Mouse (Mus musculus): ENCODE measurements around the gene Ccdc92b. TPM values are rescaled to one million over a fixed set of nuclear protein-coding genes. Genes with fewer than 3 reads are reported as not detected.

Ccdc92b gene
- polyA plus RNA-seq, 1 experiment = 0.58 TPM

- peak; percentile 90 for DNase-seq (ENCODE audit: low read depth, low spot score)
- under 1% methylated on average over 58 of the region's 58 CpGs for WGBS
Measured at GRCm38 (mm10) chr11:74649095-74649646, 29.8 kb downstream of the Ccdc92b start, which contains the start of gene Cluh. Gene Cluh (plus strand): TSS chr11:74649495.

DNA sequence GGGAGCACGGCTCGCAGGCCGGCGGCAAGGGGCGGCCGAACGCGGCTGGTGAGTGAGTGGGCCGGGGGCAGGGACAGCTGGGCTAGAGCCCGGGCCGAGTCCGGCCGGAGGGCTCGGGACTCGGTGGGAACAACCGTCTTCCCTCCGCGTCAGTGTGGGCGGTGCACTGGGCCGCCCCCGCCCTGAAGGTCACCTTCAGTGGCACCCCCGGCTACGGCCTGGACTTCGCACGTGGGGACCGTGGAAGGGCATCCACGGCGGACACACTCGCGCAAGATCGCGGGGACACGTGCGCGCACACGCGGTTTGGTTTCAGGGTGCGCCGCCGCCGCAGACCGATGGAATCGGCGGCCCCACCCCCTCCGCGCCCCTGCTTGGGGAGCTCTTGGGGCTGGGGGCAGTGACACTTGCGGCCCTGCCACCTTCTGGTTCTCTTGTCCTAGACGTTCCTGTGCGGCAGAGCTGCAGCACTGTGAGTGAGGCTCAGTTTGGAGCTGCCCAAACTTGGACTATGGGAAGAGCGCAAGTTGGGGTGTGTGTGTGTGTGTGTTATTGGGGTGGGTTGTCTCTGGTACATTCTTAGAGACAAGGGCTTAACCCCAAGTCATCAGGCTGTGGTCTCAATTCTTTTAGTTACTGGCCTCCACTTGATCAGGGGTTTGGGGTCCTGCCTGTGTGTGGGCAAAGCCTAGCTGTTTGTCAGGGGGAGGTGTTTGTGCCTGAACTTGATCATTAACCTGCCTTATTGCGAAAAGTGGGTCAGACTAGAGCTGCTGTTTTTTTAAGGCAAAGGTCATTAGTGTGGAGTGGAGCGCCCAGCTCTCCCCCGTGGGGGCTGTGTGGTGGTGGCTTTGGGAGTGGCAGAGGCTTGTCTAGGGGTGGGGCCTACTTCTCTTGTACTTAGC is 30.5 kb downstream of the Ccdc92b start:
- DNase-seq (ENCODE audit: low read depth, low spot score) = peak; percentile 37
- 1% methylated on average over 53 of the region's 53 CpGs for WGBS

- 26% methylated on average over 4 of the region's 4 CpGs for WGBS
- DNase-seq (ENCODE audit: low read depth, low spot score) = no peak
Measured at GRCm38 (mm10) chr11:74650576-74651100, 31.2 kb downstream of the Ccdc92b start.

DNA sequence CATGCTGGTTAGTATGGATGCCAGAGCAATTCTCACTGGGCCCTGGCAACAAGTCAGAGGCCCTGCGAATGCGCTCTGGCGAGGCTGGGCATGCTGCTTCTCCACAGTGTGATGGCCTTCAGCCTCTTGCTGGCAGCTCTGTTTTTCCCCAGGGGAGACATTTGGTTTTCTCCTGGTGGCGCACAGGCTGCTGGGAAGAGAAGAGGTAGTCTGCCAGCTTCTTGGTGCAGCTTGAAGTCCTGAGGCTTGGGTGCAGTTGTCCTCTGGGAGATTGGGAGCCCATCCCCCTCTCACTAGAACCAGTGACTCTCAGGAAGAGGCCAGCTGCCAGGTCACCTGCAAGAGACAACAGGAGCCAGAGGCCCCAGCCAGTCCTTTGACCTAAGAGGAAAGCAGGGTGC is 33.4 kb downstream of the Ccdc92b start:
- no peak for DNase-seq (ENCODE audit: low read depth, low spot score)
- WGBS = 59% methylated on average over 4 of the region's 4 CpGs

DNA sequence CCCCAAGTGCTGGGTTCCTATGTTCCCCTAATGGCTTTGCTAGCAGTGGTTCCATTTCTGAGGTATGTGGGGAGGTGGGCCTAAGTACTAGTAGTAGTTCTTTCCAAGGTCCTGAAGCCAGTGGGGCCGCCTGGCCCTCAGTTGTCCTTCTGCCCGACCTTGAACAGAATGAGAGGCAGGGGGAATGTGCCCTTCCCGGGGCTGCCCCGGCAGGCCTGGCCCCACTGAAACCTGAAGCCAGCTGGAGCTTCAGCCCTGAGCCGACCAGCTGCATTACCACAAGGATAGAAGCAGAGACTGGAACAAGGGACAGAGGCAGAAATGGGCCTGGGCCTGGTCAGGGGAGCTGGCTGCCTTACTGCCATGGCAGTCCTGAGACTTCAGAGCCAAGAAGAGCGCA is 34.0 kb downstream of the Ccdc92b start:
- DNase-seq (ENCODE audit: low read depth, low spot score) = no peak
- WGBS = 50% methylated on average over 6 of the region's 6 CpGs

- no peak for DNase-seq (ENCODE audit: low read depth, low spot score)
- WGBS = 65% methylated on average over 3 of the region's 3 CpGs
Measured at GRCm38 (mm10) chr11:74655941-74656340, 36.5 kb downstream of the Ccdc92b start.

- 84% methylated on average over 13 of the region's 13 CpGs for WGBS
Measured at GRCm38 (mm10) chr11:74660336-74660735, 40.9 kb downstream of the Ccdc92b start.

GRCm38 (mm10) chr11:74661641-74662040 is 42.2 kb downstream of the Ccdc92b start:
- WGBS = 89% methylated on average over 19 of the region's 19 CpGs
- no peak for DNase-seq (ENCODE audit: low read depth, low spot score)

More at GRCm38 (mm10) chr11:74660336-74660735, 40.9 kb downstream of the Ccdc92b start:
- DNase-seq (ENCODE audit: low read depth, low spot score) = no peak

- 73% methylated on average over 6 of the region's 6 CpGs for WGBS
- no peak for DNase-seq (ENCODE audit: low read depth, low spot score)
Measured at GRCm38 (mm10) chr11:74662221-74662620, 42.8 kb downstream of the Ccdc92b start.

GRCm38 (mm10) chr11:74664279-74664678 is 44.9 kb downstream of the Ccdc92b start:
- 78% methylated on average over 3 of the region's 3 CpGs for WGBS

DNA sequence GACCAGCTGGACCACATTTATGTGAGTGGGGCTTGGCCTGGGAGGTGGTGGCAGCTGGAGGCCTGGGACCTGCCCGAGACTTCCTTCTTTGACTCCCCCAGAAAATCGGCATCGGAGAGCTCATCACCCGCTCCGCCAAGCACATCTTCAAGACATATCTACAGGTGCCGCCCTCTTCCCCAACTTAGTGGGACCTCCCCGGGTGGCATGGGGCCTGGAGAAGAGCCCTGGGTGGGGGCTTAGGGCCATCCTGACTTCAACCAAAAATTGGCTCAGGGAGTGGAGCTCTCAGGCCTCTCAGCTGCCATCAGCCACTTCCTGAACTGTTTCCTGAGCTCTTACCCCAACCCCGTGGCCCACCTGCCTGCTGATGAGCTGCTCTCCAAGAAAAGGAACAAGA is 45.5 kb downstream of the Ccdc92b start:
- WGBS = 83% methylated on average over 8 of the region's 8 CpGs
- DNase-seq (ENCODE audit: low read depth, low spot score) = no peak

More at GRCm38 (mm10) chr11:74664279-74664678, 44.9 kb downstream of the Ccdc92b start:
- no peak for DNase-seq (ENCODE audit: low read depth, low spot score)

GRCm38 (mm10) chr11:74665631-74666283 is 46.4 kb downstream of the Ccdc92b start:
- DNase-seq (ENCODE audit: low read depth, low spot score) = no peak
- WGBS = 87% methylated on average over 17 of the region's 17 CpGs

- no peak for DNase-seq (ENCODE audit: low read depth, low spot score)
- WGBS = 90% methylated on average over 5 of the region's 5 CpGs
Measured at GRCm38 (mm10) chr11:74666284-74666652, 46.9 kb downstream of the Ccdc92b start.

DNA sequence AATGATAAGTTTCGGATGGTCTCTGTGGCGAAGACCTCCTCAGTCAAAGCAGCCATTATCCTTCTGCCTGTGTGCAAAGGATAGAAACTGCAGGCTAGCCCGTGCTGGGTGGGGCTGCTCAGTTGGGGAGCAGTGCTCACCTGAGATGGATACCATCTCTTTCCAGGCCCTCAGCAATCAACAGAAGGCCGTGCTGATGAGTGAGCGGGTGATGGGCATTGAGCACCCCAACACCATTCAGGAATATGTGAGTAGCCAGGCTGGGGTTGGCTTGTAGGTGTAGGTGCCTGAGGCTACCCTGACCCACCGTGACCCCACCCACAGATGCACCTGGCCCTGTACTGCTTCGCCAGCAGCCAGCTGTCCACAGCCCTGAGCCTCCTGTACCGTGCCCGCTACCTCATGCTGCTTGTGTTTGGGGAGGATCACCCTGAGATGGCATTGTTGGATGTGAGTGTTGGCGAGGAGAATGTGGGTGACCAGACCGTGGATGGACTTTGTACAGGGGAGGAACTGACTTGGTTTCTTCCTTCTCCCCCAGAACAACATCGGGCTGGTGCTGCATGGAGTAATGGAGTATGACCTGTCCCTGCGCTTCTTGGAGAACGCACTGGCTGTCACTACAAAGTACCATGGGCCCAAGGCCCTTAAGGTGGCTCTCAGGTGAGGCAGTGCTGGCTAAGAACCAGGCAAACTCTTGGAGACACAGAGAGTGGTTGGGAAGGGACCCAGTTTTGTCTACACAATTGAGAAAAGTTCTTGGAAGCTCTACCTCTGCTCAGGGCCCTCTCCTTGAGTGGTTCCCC is 47.6 kb downstream of the Ccdc92b start:
- DNase-seq (ENCODE audit: low read depth, low spot score) = no peak
- 88% methylated on average over 14 of the region's 14 CpGs for WGBS

- 85% methylated on average over 13 of the region's 13 CpGs for WGBS
- no peak for DNase-seq (ENCODE audit: low read depth, low spot score)
Measured at GRCm38 (mm10) chr11:74667582-74668010, 48.2 kb downstream of the Ccdc92b start.

GRCm38 (mm10) chr11:74668466-74668865 is 49.1 kb downstream of the Ccdc92b start:
- DNase-seq (ENCODE audit: low read depth, low spot score) = no peak
- 83% methylated on average over 5 of the region's 5 CpGs for WGBS

GRCm38 (mm10) chr11:74668971-74669370 is 49.6 kb downstream of the Ccdc92b start:
- DNase-seq (ENCODE audit: low read depth, low spot score) = no peak

DNA sequence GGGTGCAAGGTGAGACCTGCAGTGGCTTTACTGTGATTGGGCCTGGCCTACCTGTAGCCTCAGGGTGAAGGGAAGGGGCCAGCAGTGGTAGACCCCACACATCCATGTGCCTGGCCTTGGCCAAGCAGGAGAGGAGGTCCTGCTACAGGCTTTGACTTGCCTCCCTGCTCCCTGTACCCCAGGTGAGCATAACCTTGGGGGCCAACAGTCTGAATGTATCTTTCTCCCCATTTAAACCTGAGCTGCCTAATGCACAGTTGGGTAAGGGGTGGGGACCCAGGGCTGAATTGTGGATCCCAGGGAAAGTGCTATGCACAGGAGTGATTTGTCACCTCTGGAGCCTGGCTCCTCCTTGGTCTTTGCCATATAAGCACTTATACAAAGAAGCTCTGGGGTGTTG is 50.7 kb downstream of the Ccdc92b start:
- DNase-seq (ENCODE audit: low read depth, low spot score) = no peak

More at GRCm38 (mm10) chr11:74668971-74669370, 49.6 kb downstream of the Ccdc92b start:
- 75% methylated on average over 2 of the region's 2 CpGs for WGBS

- DNase-seq (ENCODE audit: low read depth, low spot score) = no peak
- 86% methylated on average over 1 of the region's 1 CpGs for WGBS
Measured at GRCm38 (mm10) chr11:74671013-74671412, 51.6 kb downstream of the Ccdc92b start.

Measured in large intestine, adult 2 months (tissue).